Mouse (Mus musculus): Measurements from ENCODE around the gene Olfr59.

GRCm38 (mm10) chr11:74326044-74326443 lies 42.5 kb downstream of the Olfr59 start:
- TF ChIP-seq CTCF (IDR thresholded peaks at IDR 0.05; ENCODE audit: borderline replicate concordance, insufficient read depth, low read depth, low read length): no peak
- no peak for TF ChIP-seq POLR2A (IDR thresholded peaks at IDR 0.05; ENCODE audit: borderline replicate concordance, insufficient read depth, low read length)

Data from cerebellum, adult 2 months (tissue).